Mouse (Mus musculus): Measurements from ENCODE around the gene Polr2l.

Gene Polr2l

GRCm38 (mm10) chr7:141467230-141468030, 7.5 kb downstream of the Polr2l start, which contains the start of gene Cd151:
Gene Cd151 (plus strand): TSS chr7:141467392.
- peak; percentile 96 for DNase-seq

GRCm38 (mm10) chr7:141466607-141467148, 8.3 kb downstream of the Polr2l start:
- DNase-seq, result no peak

- peak; percentile 53 for DNase-seq
Observed at GRCm38 (mm10) chr7:141466045-141466394, 8.9 kb downstream of the Polr2l start.

GRCm38 (mm10) chr7:141465388-141466044, 9.4 kb downstream of the Polr2l start:
- peak; percentile 50 for DNase-seq

- peak; percentile 70 for DNase-seq
Observed at GRCm38 (mm10) chr7:141464603-141465201, 10.2 kb downstream of the Polr2l start.

- DNase-seq, result peak; percentile 92
Observed at GRCm38 (mm10) chr7:141463824-141464602, 10.9 kb downstream of the Polr2l start.

GRCm38 (mm10) chr7:141462333-141462821, 12.6 kb downstream of the Polr2l start:
- peak; percentile 81 for DNase-seq

- peak; percentile 76 for DNase-seq
Observed at GRCm38 (mm10) chr7:141461521-141462332, 13.2 kb downstream of the Polr2l start.

- peak; percentile 73 for DNase-seq
Observed at GRCm38 (mm10) chr7:141460391-141461113, 14.4 kb downstream of the Polr2l start, which contains the start of gene Cracr2b. Gene Cracr2b (plus strand): TSS chr7:141461094.

- peak; percentile 47 for DNase-seq
Observed at GRCm38 (mm10) chr7:141460001-141460390, 14.9 kb downstream of the Polr2l start.

GRCm38 (mm10) chr7:141459301-141459711, 15.6 kb downstream of the Polr2l start:
- DNase-seq, result no peak

GRCm38 (mm10) chr7:141458661-141459060, 16.3 kb downstream of the Polr2l start:
- no peak for DNase-seq

- peak; percentile 65 for DNase-seq
Observed at GRCm38 (mm10) chr7:141457986-141458660, 16.8 kb downstream of the Polr2l start.

GRCm38 (mm10) chr7:141457236-141457635, 17.7 kb downstream of the Polr2l start:
- DNase-seq, result no peak

- no peak for DNase-seq
Observed at GRCm38 (mm10) chr7:141456739-141457138, 18.2 kb downstream of the Polr2l start.

- peak; percentile 92 for DNase-seq
Observed at GRCm38 (mm10) chr7:141455610-141456314, 19.2 kb downstream of the Polr2l start.

GRCm38 (mm10) chr7:141454967-141455551, 19.9 kb downstream of the Polr2l start, which contains the start of gene Pnpla2:
Gene Pnpla2 (plus strand): TSS chr7:141455198.
- peak; percentile 99 for DNase-seq

- DNase-seq, result no peak
Observed at GRCm38 (mm10) chr7:141453636-141454035, 21.3 kb downstream of the Polr2l start.

- DNase-seq, result no peak
Observed at GRCm38 (mm10) chr7:141451928-141452327, 23.0 kb downstream of the Polr2l start.

Data from lung, postnatal 10 days (tissue).